Mouse (Mus musculus) midbrain, postnatal 0 days (tissue): Measurements from ENCODE around the gene Lbh. TPM values are rescaled to one million over a fixed set of nuclear protein-coding genes. Genes with fewer than 3 reads are reported as not detected.
A peak's percentile ranks its signal among the peaks of the same experiment; 100 is the strongest.

ENCODE experiments used
- ATAC-seq: fragments of 200-750 bp; cut with Nextera tagmentation; 2 replicates; pipeline ENCODE4 v1.8.0; 2017; ENCODE audit warnings: moderate number of reproducible peaks, mild to moderate bottlenecking, moderate TSS enrichment, moderate library complexity; ENCODE audit not compliant: low FRiP score
- DNase-seq: peaks from one replicate; pipeline ENCODE4 v3.0.0-alpha.2; 2015; ENCODE audit warnings: low spot score
- H3K27ac ChIP-seq: fragments of 300-500 bp; sonication (generic); 2 replicates; pipeline ENCODE4 v1.5.1; 2014; ENCODE audit warnings: low read depth, mild to moderate bottlenecking, low read length, mixed read lengths
- H3K27me3 ChIP-seq: fragments of 300-500 bp; sonication (generic); 2 replicates; pipeline ENCODE4 v1.6.1; 2014; ENCODE audit warnings: low read length, control low read depth, mixed read lengths; ENCODE audit not compliant: insufficient read depth
- H3K36me3 ChIP-seq: fragments of 300-500 bp; sonication (generic); 2 replicates; pipeline ENCODE4 v1.6.1; 2014; ENCODE audit warnings: low read length, control low read depth, mixed read lengths; ENCODE audit not compliant: insufficient read depth
- H3K4me1 ChIP-seq: fragments of 300-500 bp; sonication (generic); 2 replicates; pipeline ENCODE4 v1.6.1; 2014; ENCODE audit warnings: mild to moderate bottlenecking, control low read depth, antibody characterized with exemption, low read length, mixed read lengths; ENCODE audit not compliant: insufficient read depth
- H3K4me2 ChIP-seq: fragments of 300-500 bp; sonication (generic); 2 replicates; pipeline ENCODE4 v1.6.1; 2014; ENCODE audit warnings: low read depth, mild to moderate bottlenecking, low read length, mixed read lengths; ENCODE audit not compliant: poor library complexity, severe bottlenecking
- H3K4me3 ChIP-seq: fragments of 300-500 bp; sonication (generic); 2 replicates; pipeline ENCODE4 v1.5.1; 2014; ENCODE audit warnings: low read depth, mild to moderate bottlenecking, low read length, moderate library complexity
- H3K9ac ChIP-seq: fragments of 300-500 bp; sonication (generic); replicated peaks from 2 replicates; pipeline ENCODE4 v1.6.1; 2014; ENCODE audit warnings: mild to moderate bottlenecking, low read length, moderate library complexity, mixed read lengths; ENCODE audit not compliant: poor library complexity, severe bottlenecking
- H3K9me3 ChIP-seq: fragments of 300-500 bp; sonication (generic); 2 replicates; pipeline ENCODE4 v1.6.1; 2016; ENCODE audit warnings: low read length, control low read depth
- CTCF ChIP-seq: IDR thresholded peaks from 2 replicates; pipeline ENCODE4 v1.5.1; 2016; ENCODE audit warnings: antibody characterized with exemption, mild to moderate bottlenecking
- WGBS: fragments of 180-500 bp; shearing (Covaris S2); extraction: QIAGEN DNeasy Blood & Tissue Kit; methylation state at CpG from one replicate; pipeline ENCODE4 v1.1.7; 2014; 5-methylcytosine and 5-hydroxymethylcytosine counted together
- polyA plus RNA-seq: library from polyadenylated mRNA; unstranded; fragments of >200 nt; fragmentation: Nextera tagmentation; extraction: Ambion mirVana; gene quantifications from 2 replicates; pipeline ENCODE4 v1.2.1, GENCODE M21; 2015
- total RNA-seq: library from RNA; depleted of rRNA; stranded (reverse); fragments of >200 nt; gene quantifications from 2 replicates; pipeline ENCODE4 v1.2.3, GENCODE M21; 2014

Gene Lbh
- total and polyA plus RNA-seq, 2 experiments from 2014 or later, result 3.3 to 77.1 TPM

DNA sequence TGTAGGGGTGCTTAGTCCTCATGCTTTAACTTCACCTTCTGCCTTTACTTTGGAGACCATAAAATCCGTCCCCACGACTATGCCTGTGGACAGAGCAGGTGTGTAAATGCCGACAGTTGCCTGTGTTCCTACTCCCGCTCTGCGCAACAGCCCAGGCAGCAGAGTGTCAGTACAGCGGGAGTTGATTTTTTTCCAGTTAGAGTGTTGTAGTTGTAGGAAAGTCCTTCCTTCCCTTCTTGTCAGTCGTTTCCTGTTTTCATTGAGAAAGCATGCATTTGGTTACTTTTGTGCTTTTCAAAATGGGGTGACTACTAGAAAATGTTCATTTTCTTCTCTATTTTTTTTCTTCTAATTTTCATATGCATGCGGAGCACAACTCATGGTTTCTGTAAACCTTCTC lies 8.9 kb downstream of the Lbh start:
- no peak overlapping the region for H3K4me2 ChIP-seq
- no peak overlapping the region for H3K9ac ChIP-seq
- H3K27ac ChIP-seq, result peak overlapping the region; percentile 64; the same call in 1 of the 2 replicates
- no peak for DNase-seq
- no peaks in the 10 kb centered on the region for H3K9me3 ChIP-seq
- peaks cover 22% of the 10 kb centered on the region for H3K4me1 ChIP-seq
- H3K36me3 ChIP-seq, result peaks cover 13% of the 10 kb centered on the region; the same call in 1 of the 2 replicates
- WGBS, result 89% methylated on average over 8 of the region's 8 CpGs
- H3K27me3 ChIP-seq, result no peaks in the 10 kb centered on the region
- H3K4me3 ChIP-seq, result no peak overlapping the region
- ATAC-seq, result no peak
- no peak for TF ChIP-seq CTCF

DNA sequence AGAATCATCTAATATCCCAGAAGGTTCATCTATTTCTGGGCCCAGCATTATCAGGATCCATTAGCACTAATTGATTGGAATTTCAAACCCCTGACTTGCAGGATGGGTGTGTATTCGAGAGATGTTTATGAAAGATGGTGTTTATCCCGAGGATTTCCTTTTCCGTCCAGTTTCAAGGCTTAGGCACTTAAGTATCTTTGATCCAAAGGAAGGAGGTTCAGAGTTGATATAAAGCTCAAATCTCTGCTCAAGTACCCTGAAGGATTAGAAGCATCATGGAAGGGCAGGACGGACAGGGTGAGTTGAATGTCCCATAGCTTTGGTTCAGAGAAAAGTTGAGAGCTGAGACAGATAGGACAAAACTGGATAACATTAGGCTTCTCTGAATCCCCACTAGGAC lies 15.0 kb downstream of the Lbh start:
- Histone ChIP-seq H3K4me2 (no peak overlapping the region), H3K27me3 (no peaks in the 10 kb centered on the region), H3K9ac (no peak overlapping the region), H3K4me1 (no peaks in the 10 kb centered on the region), H3K36me3 (0 out of 2 replicates have a peak, but pooled peaks cover 3% of the 10 kb centered on the region), H3K27ac (no peak overlapping the region), H3K9me3 (no peaks in the 10 kb centered on the region), H3K4me3 (no peak overlapping the region)
- 97% methylated on average over 4 of the region's 4 CpGs for WGBS
- DNase-seq, result no peak
- ATAC-seq, result no peak
- TF ChIP-seq CTCF, result no peak

DNA sequence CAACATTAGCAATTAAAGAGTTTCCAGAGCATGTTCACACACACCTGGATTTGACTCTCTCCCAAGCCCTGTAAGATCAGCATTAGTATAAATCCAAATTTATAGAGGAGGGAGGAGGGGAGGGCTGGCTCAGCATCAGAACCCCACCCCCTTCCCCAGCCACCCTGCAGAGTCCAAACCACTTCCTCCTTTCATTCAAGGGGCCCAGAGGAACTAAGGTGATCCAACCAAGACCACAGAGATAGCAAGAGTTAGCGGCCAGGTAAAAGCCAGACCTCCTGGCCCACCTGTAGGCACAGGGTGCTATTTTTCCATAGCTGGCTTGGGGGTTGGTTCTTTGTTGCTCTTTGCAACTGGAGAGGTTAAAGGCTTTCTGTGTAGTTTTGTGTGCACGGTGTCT lies 16.0 kb downstream of the Lbh start:
- ATAC-seq (no peak), DNase-seq (no peak)
- Histone ChIP-seq H3K9ac (no peak overlapping the region), H3K27ac (no peak overlapping the region), H3K27me3 (no peaks in the 10 kb centered on the region), H3K9me3 (no peaks in the 10 kb centered on the region), H3K36me3 (0 out of 2 replicates have a peak, but pooled peaks cover 3% of the 10 kb centered on the region), H3K4me1 (no peaks in the 10 kb centered on the region), H3K4me3 (no peak overlapping the region), H3K4me2 (no peak overlapping the region)
- WGBS, result 56% methylated on average over 2 of the region's 2 CpGs
- no peak for TF ChIP-seq CTCF

DNA sequence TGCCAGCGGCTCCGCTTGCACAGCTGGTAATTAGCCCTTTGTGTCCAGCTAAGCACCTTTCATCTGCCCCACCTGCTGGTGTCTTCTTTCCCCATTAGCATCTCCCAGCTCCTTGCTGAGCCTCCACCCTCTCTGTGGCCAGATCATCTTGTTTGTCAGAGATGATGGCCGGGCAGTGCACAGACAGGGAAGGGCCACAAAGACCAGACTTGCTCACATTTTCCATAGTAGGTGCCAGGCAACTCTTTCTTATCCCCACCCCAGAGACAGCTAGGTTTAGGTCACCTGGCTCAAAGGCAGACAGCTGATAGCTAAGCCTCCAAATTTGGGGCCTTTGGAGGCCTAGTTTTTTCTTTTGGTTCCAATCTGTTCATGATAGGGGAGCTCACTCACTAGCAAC lies 16.5 kb downstream of the Lbh start:
- H3K4me1 ChIP-seq, result no peaks in the 10 kb centered on the region
- H3K27ac ChIP-seq, result no peak overlapping the region
- H3K4me3 ChIP-seq, result no peak overlapping the region
- TF ChIP-seq CTCF, result no peak
- no peaks in the 10 kb centered on the region for H3K27me3 ChIP-seq
- no peak overlapping the region for H3K9ac ChIP-seq
- ATAC-seq (no peak), DNase-seq (no peak)
- no peaks in the 10 kb centered on the region for H3K9me3 ChIP-seq
- H3K36me3 ChIP-seq, result 0 out of 2 replicates have a peak, but pooled peaks cover 3% of the 10 kb centered on the region
- no peak overlapping the region for H3K4me2 ChIP-seq
- WGBS, result 44% methylated on average over 3 of the region's 3 CpGs

DNA sequence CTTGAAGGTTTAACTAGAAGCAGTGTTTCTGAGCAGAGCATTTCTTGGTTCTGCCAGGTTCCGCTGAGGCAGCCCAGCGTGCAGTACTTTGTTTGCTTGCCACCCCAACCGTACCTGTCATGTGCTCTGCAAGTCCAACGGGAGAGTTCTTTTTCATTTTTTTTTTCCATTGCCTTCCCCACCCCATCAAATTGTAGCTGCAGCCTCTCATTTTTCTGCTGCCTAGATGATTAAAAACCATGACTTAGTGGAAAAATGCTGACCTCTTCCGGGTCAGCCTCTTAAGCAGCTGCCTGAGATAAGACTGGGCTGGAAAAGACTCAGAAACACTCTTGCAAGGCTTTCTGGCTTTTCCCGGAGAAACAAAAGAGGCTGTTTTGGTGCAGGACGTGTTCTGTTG lies 17.8 kb downstream of the Lbh start:
- no peaks in the 10 kb centered on the region for H3K27me3 ChIP-seq
- no peak overlapping the region for H3K27ac ChIP-seq

DNA sequence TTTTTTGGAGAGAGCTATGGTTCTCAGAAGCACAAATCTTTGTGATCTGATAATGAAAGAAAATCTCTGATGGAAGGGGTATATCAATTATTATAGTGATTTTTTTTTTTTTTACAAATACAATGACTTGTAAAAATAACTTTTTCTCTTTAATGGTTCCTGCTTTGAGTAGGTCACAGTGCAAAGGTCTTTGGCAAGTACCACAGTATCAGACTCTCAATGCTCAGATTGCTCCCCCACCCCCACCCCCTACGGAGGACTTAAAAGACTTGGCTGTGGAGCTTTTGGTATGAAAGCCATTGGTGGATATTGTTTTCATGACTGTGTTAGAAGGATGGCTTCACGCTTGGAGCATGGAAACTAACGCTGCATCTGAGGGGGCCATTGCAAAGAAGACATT lies 18.2 kb downstream of the Lbh start:
- Histone ChIP-seq H3K4me1 (no peaks in the 10 kb centered on the region), H3K27me3 (no peaks in the 10 kb centered on the region), H3K36me3 (peaks cover 13% of the 10 kb centered on the region), H3K4me3 (no peak overlapping the region), H3K4me2 (no peak overlapping the region), H3K9me3 (no peaks in the 10 kb centered on the region), H3K9ac (no peak overlapping the region), H3K27ac (no peak overlapping the region)
- TF ChIP-seq CTCF, result no peak
- no peak for DNase-seq
- ATAC-seq, result no peak
- 68% methylated on average over 3 of the region's 3 CpGs for WGBS

More for the DNA sequence above, 17.8 kb downstream of the Lbh start:
- Histone ChIP-seq H3K4me3 (no peak overlapping the region), H3K4me1 (no peaks in the 10 kb centered on the region), H3K36me3 (peaks cover 10% of the 10 kb centered on the region), H3K4me2 (no peak overlapping the region), H3K9ac (no peak overlapping the region), H3K9me3 (no peaks in the 10 kb centered on the region)
- TF ChIP-seq CTCF, result no peak
- no peak for DNase-seq
- 56% methylated on average over 7 of the region's 7 CpGs for WGBS
- no peak for ATAC-seq
